Mouse (Mus musculus) lung, embryonic 14.5 days (tissue): ENCODE measurements around the gene En2. TPM values are rescaled to one million over a fixed set of nuclear protein-coding genes. Genes with fewer than 3 reads are reported as not detected.

Experiments used
- ATAC-seq: fragments of 200-750 bp; cut with Nextera tagmentation; 2 replicates; pipeline ENCODE4 v1.8.0; 2017; ENCODE audit warnings: mild to moderate bottlenecking, moderate TSS enrichment, moderate library complexity; ENCODE audit not compliant: insufficient read depth
- DNase-seq: peaks from one replicate; pipeline ENCODE4 v3.0.0-alpha.2; 2015
- H3K27ac ChIP-seq: fragments of 300-500 bp; sonication (generic); 2 replicates; pipeline ENCODE4 v1.5.1; 2014; ENCODE audit warnings: low read depth, mild to moderate bottlenecking, moderate library complexity
- H3K27me3 ChIP-seq: fragments of 300-500 bp; sonication (generic); 2 replicates; pipeline ENCODE4 v1.6.1; 2014; ENCODE audit warnings: low read length, control low read depth; ENCODE audit not compliant: insufficient read depth
- H3K36me3 ChIP-seq: fragments of 300-500 bp; sonication (generic); 2 replicates; pipeline ENCODE4 v1.6.1; 2014; ENCODE audit warnings: control low read depth; ENCODE audit not compliant: insufficient read depth
- H3K4me1 ChIP-seq: fragments of 300-500 bp; sonication (generic); 2 replicates; pipeline ENCODE4 v1.6.1; 2014; ENCODE audit warnings: antibody characterized with exemption, control low read depth; ENCODE audit not compliant: insufficient read depth
- H3K4me2 ChIP-seq: fragments of 300-500 bp; sonication (generic); 2 replicates; pipeline ENCODE4 v1.6.1; 2014; ENCODE audit warnings: mild to moderate bottlenecking
- H3K4me3 ChIP-seq: fragments of 300-500 bp; sonication (generic); 2 replicates; pipeline ENCODE4 v1.5.1; 2014; ENCODE audit warnings: low read depth, low read length
- H3K9ac ChIP-seq: fragments of 300-500 bp; sonication (generic); 2 replicates; pipeline ENCODE4 v1.6.1; 2014
- H3K9me3 ChIP-seq: fragments of 300-500 bp; sonication (generic); 2 replicates; pipeline ENCODE4 v1.6.1; 2016; ENCODE audit warnings: low read depth, low read length, control low read depth
- CTCF ChIP-seq: IDR thresholded peaks from 2 replicates; pipeline ENCODE4 v1.5.1; 2016; ENCODE audit warnings: antibody characterized with exemption, low read depth
- WGBS: fragments of 180-500 bp; shearing (Covaris S2); extraction: QIAGEN DNeasy Blood & Tissue Kit; methylation state at CpG from one replicate; pipeline ENCODE4 v1.1.7; 2014; 5-methylcytosine and 5-hydroxymethylcytosine counted together
- polyA plus RNA-seq: library from polyadenylated mRNA; unstranded; fragments of >200 nt; fragmentation: Nextera tagmentation; extraction: Ambion mirVana; gene quantifications from 2 replicates; pipeline ENCODE4 v1.2.1, GENCODE M21; 2014

En2 gene
- polyA plus RNA-seq, 1 experiment from 2014 or later = not detected

DNA sequence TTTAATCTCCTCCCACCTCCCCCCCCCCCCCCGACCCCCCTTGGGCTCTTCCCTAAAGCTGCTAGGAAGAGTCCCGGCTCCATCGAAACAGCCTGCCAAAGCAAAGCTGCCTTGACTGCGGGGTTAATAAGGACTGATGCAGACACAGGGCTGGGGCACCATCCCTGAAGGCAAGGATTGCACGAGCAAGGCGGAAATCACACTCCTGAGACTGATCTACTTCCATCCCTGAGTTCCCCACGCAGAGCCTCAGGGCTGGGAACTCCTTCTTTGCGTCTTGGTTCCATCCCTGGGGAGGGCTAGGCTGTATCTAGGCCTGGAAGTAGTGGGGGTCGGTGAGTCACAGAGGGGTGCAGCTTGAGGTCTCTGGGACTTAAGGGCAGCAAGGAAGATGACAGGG, 8.6 kb downstream of the En2 start:
- H3K9ac ChIP-seq = no peak overlapping the region
- no peaks in the 10 kb centered on the region for H3K9me3 ChIP-seq
- no peak overlapping the region for H3K27ac ChIP-seq
- under 1% methylated on average over 8 of the region's 9 CpGs for WGBS
- DNase-seq (no peak), ATAC-seq (no peak)
- no peak overlapping the region for H3K4me3 ChIP-seq
- no peaks in the 10 kb centered on the region for H3K4me1 ChIP-seq
- TF ChIP-seq CTCF = no peak
- peaks cover 93% of the 10 kb centered on the region for H3K27me3 ChIP-seq
- no peaks in the 10 kb centered on the region for H3K36me3 ChIP-seq
- H3K4me2 ChIP-seq = no peak overlapping the region

DNA sequence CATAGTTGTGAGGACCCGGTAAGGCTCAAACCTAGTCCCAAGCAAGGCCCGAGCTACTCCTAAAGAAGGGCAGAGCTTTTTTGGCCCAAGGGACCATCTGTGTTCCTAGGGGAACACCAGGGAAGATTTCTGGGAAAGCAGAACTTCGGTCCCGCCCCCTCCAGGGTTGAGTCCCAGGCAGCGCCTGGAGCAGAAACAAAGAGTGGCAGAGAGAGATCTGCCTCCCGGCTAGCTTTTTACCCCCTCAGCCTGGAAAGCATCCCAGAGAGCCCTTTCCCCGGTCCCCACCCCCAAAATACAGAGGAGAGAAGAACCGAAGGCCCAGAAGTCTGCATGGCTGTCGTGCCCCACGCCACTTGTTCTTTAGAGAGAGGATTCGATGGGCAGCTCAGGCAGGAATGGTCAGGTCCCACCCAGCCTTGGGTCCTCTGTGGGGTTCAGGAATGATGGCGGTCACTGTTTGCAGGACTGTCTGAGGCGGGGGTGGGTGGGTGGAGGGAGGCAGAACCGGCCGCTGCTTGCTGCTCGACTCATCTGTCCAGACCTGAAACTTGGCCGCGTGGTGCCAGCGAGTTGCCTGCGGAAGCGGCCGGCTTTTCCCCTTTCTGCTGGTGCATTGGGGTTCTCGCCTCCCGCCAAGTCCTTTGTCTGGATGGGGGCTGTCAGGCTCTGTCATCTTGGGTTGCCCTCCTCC, 9.5 kb downstream of the En2 start:
- Histone ChIP-seq H3K4me1 (no peaks in the 10 kb centered on the region), H3K9ac (no peak overlapping the region), H3K27me3 (peaks cover 88% of the 10 kb centered on the region), H3K4me3 (no peak overlapping the region), H3K27ac (no peak overlapping the region), H3K9me3 (no peaks in the 10 kb centered on the region), H3K36me3 (no peaks in the 10 kb centered on the region), H3K4me2 (no peak overlapping the region)
- WGBS = 1% methylated on average over 24 of the region's 24 CpGs
- no peak for ATAC-seq
- TF ChIP-seq CTCF = no peak
- no peak for DNase-seq

DNA sequence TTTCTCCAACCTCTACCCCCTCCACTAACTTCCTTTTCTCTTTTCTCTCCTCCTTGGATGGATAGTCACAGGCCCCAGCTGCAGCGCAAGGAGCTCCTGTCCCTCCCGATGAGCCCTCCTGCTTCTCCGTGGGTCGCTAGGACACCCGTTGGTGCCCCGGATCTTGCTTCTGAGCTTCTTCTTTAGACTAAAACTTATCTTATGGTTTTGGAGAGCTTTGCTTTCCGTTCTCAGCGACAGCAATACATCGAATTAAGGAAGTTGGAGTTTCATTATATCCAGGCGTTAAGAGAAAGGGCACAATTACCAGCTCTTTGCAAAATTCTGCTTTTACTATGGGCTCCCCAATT, 10.1 kb downstream of the En2 start:
- TF ChIP-seq CTCF = no peak
- H3K9me3 ChIP-seq = no peaks in the 10 kb centered on the region
- H3K4me1 ChIP-seq = no peaks in the 10 kb centered on the region
- no peak overlapping the region for H3K27ac ChIP-seq
- no peak overlapping the region for H3K4me2 ChIP-seq
- no peaks in the 10 kb centered on the region for H3K36me3 ChIP-seq
- ATAC-seq (no peak), DNase-seq (no peak)
- H3K27me3 ChIP-seq = peaks cover 89% of the 10 kb centered on the region
- 2% methylated on average over 10 of the region's 10 CpGs for WGBS
- H3K4me3 ChIP-seq = no peak overlapping the region
- H3K9ac ChIP-seq = no peak overlapping the region

DNA sequence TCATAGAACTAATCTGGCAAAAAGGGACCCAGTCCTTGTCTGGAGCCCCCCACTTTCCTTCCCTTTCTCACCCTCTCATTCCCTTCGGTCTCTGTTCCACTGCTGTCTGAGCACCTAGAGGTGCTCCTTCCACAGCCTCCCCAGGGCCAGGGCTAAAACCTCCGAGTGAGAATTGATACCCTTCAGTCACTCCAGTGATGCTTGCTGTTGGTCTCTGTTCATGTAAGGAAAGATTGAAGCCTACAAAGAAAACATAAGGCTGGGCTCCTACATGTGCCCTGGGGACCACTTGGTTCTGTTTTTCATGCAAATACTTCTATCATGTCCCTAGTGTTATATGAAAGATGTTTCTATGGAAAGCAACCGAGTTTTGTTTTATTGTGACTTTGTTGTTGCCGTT, 10.5 kb downstream of the En2 start:
- Histone ChIP-seq H3K27me3 (peaks cover 85% of the 10 kb centered on the region), H3K4me2 (no peak overlapping the region), H3K27ac (no peak overlapping the region), H3K36me3 (no peaks in the 10 kb centered on the region), H3K4me1 (no peaks in the 10 kb centered on the region), H3K9me3 (no peaks in the 10 kb centered on the region), H3K9ac (no peak overlapping the region), H3K4me3 (no peak overlapping the region)
- 5% methylated on average over 4 of the region's 4 CpGs for WGBS
- no peak for TF ChIP-seq CTCF
- DNase-seq = no peak
- no peak for ATAC-seq

DNA sequence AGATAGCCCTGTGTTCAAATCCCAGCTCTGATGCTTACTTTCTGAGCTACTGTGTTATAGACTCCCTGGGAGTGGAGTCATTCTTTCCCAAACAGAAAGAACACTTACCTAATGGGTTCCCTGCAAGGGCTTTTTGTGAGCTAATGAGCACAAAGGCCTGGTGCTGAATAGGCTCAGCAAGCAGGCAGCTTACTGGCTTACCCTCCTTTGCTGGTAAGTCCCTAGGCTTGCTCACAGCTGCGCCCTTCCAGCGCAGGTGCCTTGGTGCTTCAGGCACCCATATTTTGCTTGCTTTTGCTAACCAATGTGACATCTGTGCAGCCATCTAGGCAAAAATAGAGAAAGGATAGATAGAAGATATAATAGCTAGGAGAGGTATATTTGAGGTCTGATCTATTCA, 11.1 kb downstream of the En2 start:
- H3K4me1 ChIP-seq = no peaks in the 10 kb centered on the region
- 6% methylated on average over 2 of the region's 2 CpGs for WGBS
- H3K9me3 ChIP-seq = no peaks in the 10 kb centered on the region
- no peak for TF ChIP-seq CTCF
- no peak for DNase-seq
- no peaks in the 10 kb centered on the region for H3K36me3 ChIP-seq
- H3K4me2 ChIP-seq = no peak overlapping the region
- H3K9ac ChIP-seq = no peak overlapping the region
- no peak overlapping the region for H3K27ac ChIP-seq
- peaks cover 81% of the 10 kb centered on the region for H3K27me3 ChIP-seq
- no peak for ATAC-seq
- no peak overlapping the region for H3K4me3 ChIP-seq

DNA sequence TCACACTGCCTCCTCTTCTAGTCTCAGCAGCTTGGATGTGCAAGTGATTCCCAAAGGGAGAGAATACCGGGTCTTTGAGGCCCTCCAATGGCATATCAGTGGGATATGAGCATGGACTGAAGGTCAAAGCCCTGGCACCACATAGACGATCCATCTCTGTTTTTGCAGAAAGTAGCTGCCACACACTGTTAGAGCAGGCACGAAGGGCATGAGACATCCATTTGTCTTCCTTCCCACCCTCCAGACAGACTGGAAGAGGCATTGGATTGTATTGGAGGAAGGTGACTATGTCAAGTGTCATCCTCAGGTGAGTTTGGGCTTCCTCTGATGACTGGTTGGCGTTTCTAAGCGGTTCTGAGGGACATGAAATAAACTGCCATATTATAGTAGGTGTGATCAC, 12.8 kb downstream of the En2 start:
- 17% methylated on average over 5 of the region's 5 CpGs for WGBS
- H3K36me3 ChIP-seq = no peaks in the 10 kb centered on the region
- H3K27ac ChIP-seq = no peak overlapping the region
- no peak for TF ChIP-seq CTCF
- H3K9ac ChIP-seq = no peak overlapping the region
- no peak overlapping the region for H3K4me3 ChIP-seq
- DNase-seq = no peak
- ATAC-seq = no peak
- H3K9me3 ChIP-seq = no peaks in the 10 kb centered on the region
- no peak overlapping the region for H3K4me2 ChIP-seq
- H3K27me3 ChIP-seq = peaks cover 67% of the 10 kb centered on the region
- no peaks in the 10 kb centered on the region for H3K4me1 ChIP-seq

DNA sequence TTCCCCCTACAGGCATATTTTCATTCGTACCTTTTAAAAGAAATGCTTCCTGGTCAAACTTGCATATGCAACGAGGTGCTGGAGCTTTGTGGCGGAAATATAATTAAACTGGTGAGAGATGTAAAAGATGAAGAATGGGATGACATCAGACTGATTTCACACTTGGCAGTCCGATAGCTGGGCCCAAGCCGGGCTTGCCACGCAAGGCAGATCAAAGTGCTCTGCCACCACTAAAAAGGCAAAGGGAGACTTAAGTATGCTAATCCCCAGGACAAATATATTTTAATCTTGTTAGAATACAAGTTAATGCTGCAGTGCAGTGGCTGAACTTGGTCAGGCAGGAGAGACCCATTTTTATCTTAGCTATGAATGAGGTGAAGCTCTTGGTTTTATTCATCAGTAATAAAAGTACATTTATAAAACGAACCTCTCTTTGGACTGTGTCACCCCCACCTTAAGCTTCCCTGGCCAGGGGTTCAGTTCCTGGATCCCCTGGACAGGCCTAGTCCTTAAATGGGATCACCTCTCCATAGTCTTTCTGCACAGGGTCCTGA, 13.8 kb downstream of the En2 start:
- no peaks in the 10 kb centered on the region for H3K36me3 ChIP-seq
- no peak overlapping the region for H3K27ac ChIP-seq
- no peaks in the 10 kb centered on the region for H3K9me3 ChIP-seq
- no peak for TF ChIP-seq CTCF
- no peaks in the 10 kb centered on the region for H3K4me1 ChIP-seq
- no peak overlapping the region for H3K9ac ChIP-seq
- peaks cover 57% of the 10 kb centered on the region for H3K27me3 ChIP-seq
- no peak for DNase-seq
- no peak for ATAC-seq
- H3K4me3 ChIP-seq = no peak overlapping the region
- WGBS = 30% methylated on average over 7 of the region's 7 CpGs
- H3K4me2 ChIP-seq = no peak overlapping the region
